Mouse (Mus musculus) telencephalon, adult 2 months (tissue): ENCODE results near the gene Atp8b2.
A peak's percentile ranks its signal among the peaks of the same experiment; 100 is the strongest.

Source experiments
- DNase-seq: peaks from one replicate; pipeline ENCODE4 v3.0.0-alpha.2; 2011; ENCODE audit warnings: low read depth, low spot score

Gene Atp8b2

GRCm38 (mm10) chr3:89960469-89960868 lies 2.8 kb downstream of the Atp8b2 start:
- DNase-seq = peak; percentile 93

- DNase-seq = peak; percentile 93
These were observed 3.9 kb downstream of the Atp8b2 start for GRCm38 (mm10) chr3:89959435-89959834.

GRCm38 (mm10) chr3:89957880-89958279 lies 5.4 kb downstream of the Atp8b2 start:
- DNase-seq = no peak

- DNase-seq = no peak
These were observed 6.9 kb downstream of the Atp8b2 start for GRCm38 (mm10) chr3:89956177-89956971.

GRCm38 (mm10) chr3:89953420-89953819 lies 9.9 kb downstream of the Atp8b2 start:
- DNase-seq = peak; percentile 68

- DNase-seq = peak; percentile 64
These were observed 14.7 kb downstream of the Atp8b2 start for GRCm38 (mm10) chr3:89948655-89949054.

- DNase-seq = no peak
These were observed 15.3 kb downstream of the Atp8b2 start for GRCm38 (mm10) chr3:89948021-89948420.

GRCm38 (mm10) chr3:89945026-89945425 lies 18.3 kb downstream of the Atp8b2 start:
- DNase-seq = no peak

- no peak for DNase-seq
These were observed 20.4 kb downstream of the Atp8b2 start for GRCm38 (mm10) chr3:89942894-89943293.

- DNase-seq = no peak
These were observed 26.8 kb downstream of the Atp8b2 start for GRCm38 (mm10) chr3:89936495-89936894.

GRCm38 (mm10) chr3:89932925-89933324 lies 30.4 kb downstream of the Atp8b2 start:
- DNase-seq = no peak

GRCm38 (mm10) chr3:89928956-89929355 lies 34.4 kb downstream of the Atp8b2 start:
- no peak for DNase-seq

- DNase-seq = no peak
These were observed 36.9 kb downstream of the Atp8b2 start for GRCm38 (mm10) chr3:89926440-89926839.

GRCm38 (mm10) chr3:89920711-89921110 lies 42.6 kb downstream of the Atp8b2 start:
- DNase-seq = no peak

GRCm38 (mm10) chr3:89917408-89917807 lies 45.9 kb downstream of the Atp8b2 start:
- DNase-seq = no peak

GRCm38 (mm10) chr3:89916622-89917021 lies 46.7 kb downstream of the Atp8b2 start:
- no peak for DNase-seq

- DNase-seq = no peak
These were observed 48.6 kb downstream of the Atp8b2 start for GRCm38 (mm10) chr3:89914700-89915099.

GRCm38 (mm10) chr3:89912543-89913391 lies 50.5 kb downstream of the Atp8b2 start, which contains the start of gene Il6ra:
Gene Il6ra, minus strand, starts transcription at chr3:89913196.
- DNase-seq = peak; percentile 58

- DNase-seq = no peak
These were observed 51.2 kb downstream of the Atp8b2 start for GRCm38 (mm10) chr3:89912108-89912542.

GRCm38 (mm10) chr3:89911207-89911606 lies 52.1 kb downstream of the Atp8b2 start:
- DNase-seq = peak; percentile 46

- no peak for DNase-seq
These were observed 53.4 kb downstream of the Atp8b2 start for GRCm38 (mm10) chr3:89909703-89910542.

- no peak for DNase-seq
These were observed 54.5 kb downstream of the Atp8b2 start for GRCm38 (mm10) chr3:89908836-89909235.
